Mouse (Mus musculus): ENCODE measurements around the gene Mns1. TPM values are rescaled to one million over a fixed set of nuclear protein-coding genes. Genes with fewer than 3 reads are reported as not detected.

The Mns1 gene
- polyA plus RNA-seq, 1 experiment from 2014 or later = 87.9 TPM

- no peaks in the 10 kb centered on the region for H3K36me3 ChIP-seq (ENCODE audit: control insufficient read depth, insufficient read depth)
- WGBS (ENCODE audit: insufficient replicate concordance) = 68% methylated on average over 3 of the region's 3 CpGs
- no peak for ATAC-seq (ENCODE audit: low read depth)
These were observed 59.4 kb downstream of the Mns1 start for GRCm38 (mm10) chr9:72497171-72497570.

More at GRCm38 (mm10) chr9:72497171-72497570, 59.4 kb downstream of the Mns1 start:
- Histone ChIP-seq H3K4me1 (ENCODE audit: control insufficient read depth, low read depth, low read length) (peaks cover 3% of the 10 kb centered on the region), H3K9me3 (replicated peaks; ENCODE audit: control insufficient read depth, low read length) (no peaks in the 10 kb centered on the region), H3K27ac (ENCODE audit: low read length) (no peak overlapping the region), H3K27me3 (ENCODE audit: control insufficient read depth, insufficient read depth, low read depth, low read length) (no peaks in the 10 kb centered on the region), H3K4me2 (ENCODE audit: low read depth, low read length) (no peak overlapping the region), H3K4me3 (ENCODE audit: low read depth, low read length) (no peak overlapping the region), H3K9ac (ENCODE audit: low read depth, low read length) (no peak overlapping the region)

Small RNA genes within 50 kb of the gene (microRNA-seq; reads per million reads assigned to microRNA genes)
- not detected for gene Gm28010

Other genes starting within 250 kb of the Mns1 start
- 13.9 and 14.3 TPM in 2 replicates for gene Zfp280d, start 163.2 kb upstream of the Mns1 start, polyA plus RNA-seq (2015; fragmentation: Nextera tagmentation; extraction: Ambion mirVana)
- gene Tex9, start 54.2 kb downstream of the Mns1 start, polyA plus RNA-seq (2015; fragmentation: Nextera tagmentation; extraction: Ambion mirVana) = 2.4 and 3.2 TPM in 2 replicates
- 2.1 and 2.5 TPM in 2 replicates for gene Rfx7, start 94.2 kb downstream of the Mns1 start, polyA plus RNA-seq (2015; fragmentation: Nextera tagmentation; extraction: Ambion mirVana)
- gene Nedd4, start 224.3 kb downstream of the Mns1 start, polyA plus RNA-seq (2015; fragmentation: Nextera tagmentation; extraction: Ambion mirVana) = 94.7 and 98.2 TPM in 2 replicates